Mouse (Mus musculus) liver, postnatal 0 days (tissue): ENCODE data around the gene Ttc26.

ENCODE experiments used
- CTCF ChIP-seq: sonication (generic); IDR thresholded peaks from 2 replicates; pipeline ENCODE4 v1.5.1; 2016; ENCODE audit warnings: antibody characterized with exemption, low read depth
- EP300 ChIP-seq: IDR thresholded peaks from 2 replicates; pipeline ENCODE4 v1.6.1; 2016; ENCODE audit warnings: antibody characterized with exemption, low read depth, mild to moderate bottlenecking

GRCm38 (mm10) chr6:38361065-38361464 lies 20.2 kb upstream of the Ttc26 start:
- TF ChIP-seq CTCF (no peak), EP300 (no peak)
